Mouse (Mus musculus) lung, adult 2 months (tissue): ENCODE data around the gene Orm3. TPM values are rescaled to one million over a fixed set of nuclear protein-coding genes. Genes with fewer than 3 reads are reported as not detected.

Source experiments
- DNase-seq: peaks from one replicate; pipeline ENCODE4 v3.0.0; 2022
- H3K4me1 ChIP-seq: fragments of 200-500 bp; 2 replicates; pipeline ENCODE4 v1.6.1; 2011; ENCODE audit warnings: low read length; ENCODE audit not compliant: control insufficient read depth, insufficient read depth
- H3K4me3 ChIP-seq: fragments of 200-500 bp; replicated peaks from 2 replicates; pipeline ENCODE3; 2011; ENCODE audit warnings: low read depth, mild to moderate bottlenecking, control low read depth, low read length; ENCODE audit errors: extremely low read depth
- CTCF ChIP-seq: fragments of 200-500 bp; IDR thresholded peaks from 2 replicates; pipeline ENCODE4 v1.5.1; 2011; ENCODE audit warnings: mild to moderate bottlenecking, low read length, control low read depth; ENCODE audit not compliant: insufficient read depth
- POLR2A ChIP-seq: fragments of 200-500 bp; IDR thresholded peaks from 2 replicates; pipeline ENCODE4 v1.6.1; 2011; ENCODE audit warnings: low read depth, mild to moderate bottlenecking, control low read depth, low read length, borderline replicate concordance; ENCODE audit errors: extremely low read depth
- WGBS: fragments of 180-500 bp; shearing (Covaris S2); methylation state at CpG from one replicate; pipeline ENCODE4 v1.1.7; 2018; 5-methylcytosine and 5-hydroxymethylcytosine counted together
- polyA plus RNA-seq: library from polyadenylated mRNA; depleted of rRNA; stranded (reverse); fragments of >200 nt; gene quantifications from 2 replicates; pipeline ENCODE4 v1.2.3, GENCODE M21; 2012

The Orm3 gene
- polyA plus RNA-seq, 1 experiment = 0.50 TPM

GRCm38 (mm10) chr4:63333403-63333802 lies 22.6 kb upstream of the Orm3 start:
- no peak for DNase-seq
- TF ChIP-seq POLR2A (no peak), CTCF (no peak)
- no peaks in the 10 kb centered on the region for H3K4me1 ChIP-seq
- WGBS = 97% methylated on average over 4 of the region's 4 CpGs
- H3K4me3 ChIP-seq = no peak overlapping the region

DNA sequence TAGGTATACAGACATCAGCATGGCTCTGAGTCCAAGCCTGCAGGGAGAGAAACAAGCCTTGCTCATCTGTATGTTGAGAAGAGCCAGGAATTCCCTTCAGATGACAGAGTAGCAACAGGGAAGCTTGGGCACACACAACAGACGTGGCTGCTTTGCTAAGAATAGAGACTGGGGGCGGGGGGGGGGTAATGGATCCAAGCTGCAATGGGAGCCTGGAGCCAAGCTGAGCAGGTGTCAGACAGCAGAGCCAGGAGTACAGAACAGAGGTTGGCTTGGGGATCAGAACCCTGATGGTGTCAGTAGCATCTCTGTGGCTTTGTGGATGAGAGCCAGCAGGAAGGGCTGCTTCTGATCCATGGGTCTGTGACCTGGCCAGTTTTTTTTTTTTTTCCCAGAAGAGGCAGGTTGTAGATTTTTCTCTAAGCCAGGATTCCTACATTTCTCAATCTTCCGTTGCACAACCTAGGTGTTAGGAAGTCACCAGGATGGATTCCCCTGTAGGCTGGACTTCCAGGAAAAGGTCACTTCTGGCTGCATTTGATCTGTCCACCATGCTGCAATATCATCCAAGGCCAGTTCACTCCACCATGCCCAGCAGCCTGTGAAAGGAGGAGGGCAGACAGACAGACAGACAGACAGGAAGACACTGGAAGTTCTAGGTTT lies 17.4 kb upstream of the Orm3 start:
- no peak overlapping the region for H3K4me3 ChIP-seq
- DNase-seq = no peak
- WGBS = 52% methylated on average over 3 of the region's 3 CpGs
- TF ChIP-seq CTCF (no peak), POLR2A (no peak)
- no peaks in the 10 kb centered on the region for H3K4me1 ChIP-seq

- TF ChIP-seq POLR2A (no peak), CTCF (no peak)
- H3K4me3 ChIP-seq = no peak overlapping the region
- DNase-seq = no peak
- 64% methylated on average over 4 of the region's 4 CpGs for WGBS
- no peaks in the 10 kb centered on the region for H3K4me1 ChIP-seq
Measured at GRCm38 (mm10) chr4:63342491-63342890, 13.5 kb upstream of the Orm3 start.

DNA sequence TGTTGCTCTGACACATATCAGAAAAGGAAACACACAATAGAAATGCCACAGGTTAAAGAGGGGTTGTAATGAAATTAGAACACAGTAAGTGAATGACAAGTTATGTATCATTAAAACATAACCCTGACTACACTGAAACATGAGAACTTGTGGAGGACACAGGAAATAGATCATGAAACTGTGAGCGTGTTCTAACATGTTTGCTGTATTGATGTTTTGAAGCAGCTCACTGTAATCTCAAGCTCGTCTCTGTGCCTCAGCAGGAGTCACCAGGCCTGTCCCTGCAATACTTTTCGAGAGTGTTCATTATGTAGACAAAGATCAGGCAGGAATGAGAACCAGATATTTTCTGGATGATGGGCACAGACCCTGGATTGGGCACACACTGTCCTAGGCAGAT lies 12.4 kb upstream of the Orm3 start:
- TF ChIP-seq CTCF = no peak
- TF ChIP-seq POLR2A = no peak
- Histone ChIP-seq H3K4me1 (no peaks in the 10 kb centered on the region), H3K4me3 (no peak overlapping the region)
- WGBS = 61% methylated on average over 3 of the region's 3 CpGs
- no peak for DNase-seq

- Histone ChIP-seq H3K4me1 (no peaks in the 10 kb centered on the region), H3K4me3 (no peak within 1 kb of the TSS)
- TF ChIP-seq POLR2A (no peak), CTCF (no peak)
- WGBS = 62% methylated on average over 8 of the region's 8 CpGs
- no peak for DNase-seq
Measured at GRCm38 (mm10) chr4:63344295-63344694, 11.7 kb upstream of the Orm3 start, which contains the start of gene Orm1. Gene Orm1, plus strand, starts transcription at chr4:63344560.

DNA sequence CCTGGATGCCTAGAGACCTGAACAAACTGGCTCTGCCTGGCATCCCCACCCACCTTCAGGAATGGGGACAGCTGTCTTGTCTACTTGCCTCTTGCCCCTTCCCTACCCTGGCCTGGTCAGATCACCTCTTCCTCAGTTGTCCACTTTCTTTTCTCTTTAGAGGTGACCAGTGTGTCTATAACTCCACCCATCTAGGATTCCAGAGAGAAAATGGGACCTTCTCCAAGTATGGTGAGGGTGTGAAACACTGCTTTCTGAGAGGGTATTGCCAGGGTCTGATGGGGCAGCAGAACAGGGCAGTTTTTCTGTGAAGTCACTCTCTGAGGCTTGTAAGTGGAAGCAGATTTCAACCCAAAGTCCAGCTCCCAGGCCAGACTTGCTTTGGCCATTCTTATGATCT lies 10.7 kb upstream of the Orm3 start:
- TF ChIP-seq CTCF = no peak
- TF ChIP-seq POLR2A = no peak
- H3K4me3 ChIP-seq = no peak overlapping the region
- DNase-seq = no peak
- no peaks in the 10 kb centered on the region for H3K4me1 ChIP-seq

DNA sequence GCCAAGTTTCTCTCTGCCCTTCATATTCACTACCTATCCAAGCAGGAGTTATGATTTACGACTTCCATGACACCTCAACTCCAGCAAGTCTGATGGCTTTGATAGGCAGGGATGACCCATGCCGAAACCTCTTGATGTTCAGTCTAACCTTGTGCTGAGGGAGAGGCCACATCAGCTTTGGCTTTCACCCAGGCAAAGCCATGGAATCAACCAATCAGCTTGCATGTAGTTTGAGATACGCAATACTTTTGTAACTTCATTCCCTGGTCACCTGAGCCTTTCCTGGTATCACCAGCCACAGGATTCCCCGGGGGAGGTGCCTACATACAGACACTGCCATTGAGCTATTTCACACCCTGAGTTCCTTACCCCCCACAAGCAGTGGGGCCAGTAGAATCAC lies 9.3 kb upstream of the Orm3 start:
- no peak overlapping the region for H3K4me3 ChIP-seq
- no peaks in the 10 kb centered on the region for H3K4me1 ChIP-seq
- 80% methylated on average over 4 of the region's 4 CpGs for WGBS
- no peak for TF ChIP-seq POLR2A
- no peak for TF ChIP-seq CTCF
- DNase-seq = no peak

DNA sequence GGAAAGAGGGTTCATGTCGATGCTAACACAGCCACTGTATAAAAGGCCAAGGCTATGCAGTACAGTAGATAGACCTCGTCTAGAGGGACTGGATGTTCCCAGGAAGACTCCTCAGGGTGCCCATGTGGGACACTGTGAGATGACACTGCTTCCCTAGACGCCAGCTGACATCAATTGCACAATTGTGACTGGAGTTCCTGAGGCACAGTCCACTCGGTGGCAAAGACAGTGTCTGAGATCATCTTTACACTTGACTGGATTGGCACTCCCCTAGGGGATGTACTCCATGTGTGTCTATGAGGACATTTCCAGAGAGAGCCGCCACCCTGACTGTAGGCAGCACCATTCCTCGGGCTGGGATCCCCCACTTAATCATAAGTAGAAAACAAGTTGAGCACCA lies 7.4 kb upstream of the Orm3 start:
- Histone ChIP-seq H3K4me1 (no peaks in the 10 kb centered on the region), H3K4me3 (no peak overlapping the region)
- DNase-seq = no peak
- no peak for TF ChIP-seq POLR2A
- WGBS = 73% methylated on average over 6 of the region's 6 CpGs

- no peak for DNase-seq
- Histone ChIP-seq H3K4me3 (no peak overlapping the region), H3K4me1 (no peaks in the 10 kb centered on the region; the same call in 1 of the 2 replicates)
- TF ChIP-seq POLR2A (no peak), CTCF (no peak)
- WGBS = 62% methylated on average over 2 of the region's 2 CpGs
Measured at GRCm38 (mm10) chr4:63356981-63357570, 1.1 kb downstream of the Orm3 start.

- Histone ChIP-seq H3K4me1 (no peaks in the 10 kb centered on the region; the same call in 1 of the 2 replicates), H3K4me3 (no peak overlapping the region)
- 75% methylated on average over 6 of the region's 6 CpGs for WGBS
- DNase-seq = no peak
- TF ChIP-seq CTCF = no peak
- no peak for TF ChIP-seq POLR2A
Measured at GRCm38 (mm10) chr4:63359861-63360260, 3.9 kb downstream of the Orm3 start.
